ENCODE assay signal across 8 mouse cellular contexts in genomic region chr1:82287776-82288325, GRCm38 (mm10). TPM values are rescaled to one million over a fixed set of nuclear protein-coding genes. Genes with fewer than 3 reads are reported as not detected.
A peak's percentile ranks its signal among the peaks of the same experiment; 100 is the strongest.
DNase-seq lines count a peak whose midpoint lies in the region; ATAC-seq and TF ChIP-seq lines count a peak whose summit lies in the region.
"Had no signal": no experiment of that assay in that cellular context is flagged by ENCODE, and none has a peak within 500 bp of the region (broad histone marks: within the 10 kb centered on the region; RNA-seq: fewer than 3 reads in every experiment).

No protein-coding gene starts in this region.

- H3K36me3 ChIP-seq in lung, embryonic 16.5 days (ENCODE audit: control insufficient read depth, insufficient read depth, low read length), result no peaks in the 10 kb centered on the region
- peaks cover 4% of the 10 kb centered on the region; the same call in 1 of the 2 replicates for H3K36me3 ChIP-seq in forebrain, postnatal 0 days (ENCODE audit: insufficient read depth)
- H3K36me3 ChIP-seq in hindbrain, embryonic 16.5 days (ENCODE audit: control insufficient read depth, insufficient read depth, low read length), result peaks cover 7% of the 10 kb centered on the region; the same call in 1 of the 2 replicates
- H3K36me3 ChIP-seq in midbrain, embryonic 14.5 days (ENCODE audit: control insufficient read depth, insufficient read depth, low read length), result 0 out of 2 replicates have a peak, but pooled peaks cover 6% of the 10 kb centered on the region

- no peak for ATAC-seq in lung, embryonic 16.5 days (ENCODE audit: low read depth)
- ATAC-seq in forebrain, postnatal 0 days, result no peak
- no peak for ATAC-seq in hindbrain, embryonic 16.5 days
- ATAC-seq in midbrain, embryonic 14.5 days (ENCODE audit: low FRiP score, low TSS enrichment), result no peak

- WGBS in lung, embryonic 16.5 days, result 49% methylated on average over 16 of the region's 16 CpGs
- WGBS in forebrain, postnatal 0 days, result 88% methylated on average over 16 of the region's 16 CpGs
- 85% methylated on average over 16 of the region's 16 CpGs for WGBS in hindbrain, embryonic 16.5 days
- WGBS in midbrain, embryonic 14.5 days, result 94% methylated on average over 16 of the region's 16 CpGs

- no peaks in the 10 kb centered on the region for H3K9me3 ChIP-seq in lung, embryonic 16.5 days (ENCODE audit: control insufficient read depth, low read length)
- H3K9me3 ChIP-seq in forebrain, postnatal 0 days (ENCODE audit: low read length), result no peaks in the 10 kb centered on the region
- H3K9me3 ChIP-seq in hindbrain, embryonic 16.5 days (ENCODE audit: control insufficient read depth, low read length), result no peaks in the 10 kb centered on the region
- H3K9me3 ChIP-seq in midbrain, embryonic 14.5 days (ENCODE audit: control insufficient read depth, low read length), result no peaks in the 10 kb centered on the region

- no peak for DNase-seq in lung, postnatal 10 days
- DNase-seq in forebrain, postnatal 0 days, result no peak
- no peak for DNase-seq in midbrain, embryonic 14.5 days
- DNase-seq in urinary bladder, postnatal 14 days (ENCODE audit: low spot score), result no peak
- DNase-seq in spleen, postnatal 10 days (ENCODE audit: low spot score in 2 of 2), result no peak

- H3K27me3 ChIP-seq in lung, embryonic 16.5 days (ENCODE audit: control insufficient read depth, insufficient read depth, low read depth, low read length), result peaks cover 3% of the 10 kb centered on the region
- no peaks in the 10 kb centered on the region for H3K27me3 ChIP-seq in forebrain, postnatal 0 days (ENCODE audit: insufficient read depth, low read length)
- no peaks in the 10 kb centered on the region for H3K27me3 ChIP-seq in hindbrain, embryonic 16.5 days (replicated peaks; ENCODE audit: control insufficient read depth, insufficient read depth, low read length)
- no peaks in the 10 kb centered on the region for H3K27me3 ChIP-seq in midbrain, embryonic 14.5 days (ENCODE audit: control insufficient read depth, insufficient read depth, low read length)

- H3K4me2 ChIP-seq in lung, embryonic 16.5 days (ENCODE audit: low read depth, low read length), result peak overlapping the region; percentile 90
- H3K4me2 ChIP-seq in forebrain, postnatal 0 days (ENCODE audit: low read depth), result peak overlapping the region; percentile 83
- peak overlapping the region; percentile 83 for H3K4me2 ChIP-seq in hindbrain, embryonic 16.5 days (ENCODE audit: low read length)
- peak overlapping the region; percentile 82 for H3K4me2 ChIP-seq in midbrain, embryonic 14.5 days (ENCODE audit: low read length)

- peak overlapping the region; percentile 79 for H3K4me3 ChIP-seq in lung, embryonic 16.5 days (ENCODE audit: low read length)
- H3K4me3 ChIP-seq in forebrain, postnatal 0 days (ENCODE audit: low read depth, low read length), result peak overlapping the region; percentile 57
- peak overlapping the region; percentile 50 for H3K4me3 ChIP-seq in hindbrain, embryonic 16.5 days (ENCODE audit: low read length)
- H3K4me3 ChIP-seq in midbrain, embryonic 14.5 days (replicated peaks; ENCODE audit: low read depth, low read length), result peak overlapping the region; percentile 45

- TF ChIP-seq CTCF in forebrain, postnatal 0 days (IDR thresholded peaks at IDR 0.05; ENCODE audit: low read depth), result no peak

- peak overlapping the region; percentile 77 for H3K27ac ChIP-seq in lung, embryonic 16.5 days (ENCODE audit: low read length)
- no peak overlapping the region for H3K27ac ChIP-seq in forebrain, postnatal 0 days (ENCODE audit: low read depth, low read length)
- H3K27ac ChIP-seq in hindbrain, embryonic 16.5 days (ENCODE audit: low read depth, low read length), result peak overlapping the region; percentile 12; the same call in 1 of the 2 replicates
- H3K27ac ChIP-seq in midbrain, embryonic 14.5 days (replicated peaks; ENCODE audit: low read depth, low read length), result no peak overlapping the region

- peak overlapping the region; percentile 75 for H3K9ac ChIP-seq in lung, embryonic 16.5 days (ENCODE audit: low read length)
- no peak overlapping the region for H3K9ac ChIP-seq in forebrain, postnatal 0 days
- H3K9ac ChIP-seq in hindbrain, embryonic 16.5 days (ENCODE audit: low read depth, low read length), result peak overlapping the region; percentile 65
- no peak overlapping the region for H3K9ac ChIP-seq in midbrain, embryonic 14.5 days (replicated peaks; ENCODE audit: low read length)

- peaks cover 28% of the 10 kb centered on the region for H3K4me1 ChIP-seq in lung, embryonic 16.5 days (replicated peaks; ENCODE audit: control insufficient read depth, insufficient read depth, low read length)
- H3K4me1 ChIP-seq in forebrain, postnatal 0 days (ENCODE audit: insufficient read depth), result peaks cover 21% of the 10 kb centered on the region; the same call in 1 of the 2 replicates
- peaks cover 48% of the 10 kb centered on the region for H3K4me1 ChIP-seq in hindbrain, embryonic 16.5 days (ENCODE audit: control insufficient read depth, insufficient read depth, low read depth, low read length)
- peaks cover 54% of the 10 kb centered on the region for H3K4me1 ChIP-seq in midbrain, embryonic 14.5 days (ENCODE audit: control insufficient read depth, insufficient read depth, low read length)

RNA-seq across cellular contexts. Expression of gene Irs1, which starts 3.4 kb away (rescaled TPM):
- polyA plus RNA-seq in lung, embryonic 16.5 days (2015; fragmentation: Nextera tagmentation; extraction: Ambion mirVana), result 10.2 and 11.9 TPM in 2 replicates
- 32.7 and 45.3 TPM in 2 replicates for total RNA-seq in forebrain, postnatal 0 days (2014; rRNA removed)
- 3.0 and 4.4 TPM in 2 replicates for polyA plus RNA-seq in forebrain, postnatal 0 days (2015; fragmentation: Nextera tagmentation; extraction: Ambion mirVana)
- polyA plus RNA-seq in hindbrain, embryonic 16.5 days (2015; fragmentation: Nextera tagmentation; extraction: Ambion mirVana), result 7.2 and 9.6 TPM in 2 replicates
- 5.5 and 7.9 TPM in 2 replicates for polyA plus RNA-seq in midbrain, embryonic 14.5 days (2014; fragmentation: Nextera tagmentation; extraction: Ambion mirVana)

RNA-seq across cellular contexts. Expression of gene Rhbdd1, which starts 28.4 kb away (rescaled TPM):
- 12.4 and 12.5 TPM in 2 replicates for polyA plus RNA-seq in lung, embryonic 16.5 days (2015; fragmentation: Nextera tagmentation; extraction: Ambion mirVana)
- 4.7 and 5.3 TPM in 2 replicates for total RNA-seq in forebrain, postnatal 0 days (2014; rRNA removed)
- polyA plus RNA-seq in forebrain, postnatal 0 days (2015; fragmentation: Nextera tagmentation; extraction: Ambion mirVana), result 1.7 and 2.2 TPM in 2 replicates
- 3.8 and 4.5 TPM in 2 replicates for polyA plus RNA-seq in hindbrain, embryonic 16.5 days (2015; fragmentation: Nextera tagmentation; extraction: Ambion mirVana)
- 2.9 and 3.2 TPM in 2 replicates for polyA plus RNA-seq in midbrain, embryonic 14.5 days (2014; fragmentation: Nextera tagmentation; extraction: Ambion mirVana)

RNA-seq across cellular contexts. Expression of gene Gm9747, which starts 54.9 kb away (rescaled TPM):
- polyA plus RNA-seq in lung, embryonic 16.5 days (2015; fragmentation: Nextera tagmentation; extraction: Ambion mirVana), result 32.1 and 33.9 TPM in 2 replicates
- total RNA-seq in forebrain, postnatal 0 days (2014; rRNA removed), result not detected in 2 replicates
- 9.6 and 14.8 TPM in 2 replicates for polyA plus RNA-seq in forebrain, postnatal 0 days (2015; fragmentation: Nextera tagmentation; extraction: Ambion mirVana)
- polyA plus RNA-seq in hindbrain, embryonic 16.5 days (2015; fragmentation: Nextera tagmentation; extraction: Ambion mirVana), result 27.2 and 33.1 TPM in 2 replicates
- polyA plus RNA-seq in midbrain, embryonic 14.5 days (2014; fragmentation: Nextera tagmentation; extraction: Ambion mirVana), result 21.5 and 27.9 TPM in 2 replicates
- total RNA-seq: hematopoietic stem cell, adult 5-6 weeks had no signal

Comparison
In these comparisons a context has a peak if more than half of its experiments do, and no peak if none do; other contexts are left out.
1. H3K27ac ChIP-seq: peak in lung, embryonic 16.5 days (single experiment) and hindbrain, embryonic 16.5 days (single experiment); none in forebrain, postnatal 0 days (single experiment) and midbrain, embryonic 14.5 days (single experiment).
2. H3K9ac ChIP-seq: peak in lung, embryonic 16.5 days (single experiment) and hindbrain, embryonic 16.5 days (single experiment); none in forebrain, postnatal 0 days (single experiment) and midbrain, embryonic 14.5 days (single experiment).
3. Peak in every context shown above with its lines, with median percentiles within 50 percentile points of each other: H3K4me2 ChIP-seq and H3K4me3 ChIP-seq.